Mouse (Mus musculus) spleen, postnatal 10 days (tissue): ENCODE data around the gene Igfn1.

ENCODE experiments used
- DNase-seq, 2 experiments: peaks; one replicate each; pipeline ENCODE4 v3.0.0; 2021 to 2022; ENCODE audit warnings: low spot score in 2 of 2

Igfn1 gene

DNA sequence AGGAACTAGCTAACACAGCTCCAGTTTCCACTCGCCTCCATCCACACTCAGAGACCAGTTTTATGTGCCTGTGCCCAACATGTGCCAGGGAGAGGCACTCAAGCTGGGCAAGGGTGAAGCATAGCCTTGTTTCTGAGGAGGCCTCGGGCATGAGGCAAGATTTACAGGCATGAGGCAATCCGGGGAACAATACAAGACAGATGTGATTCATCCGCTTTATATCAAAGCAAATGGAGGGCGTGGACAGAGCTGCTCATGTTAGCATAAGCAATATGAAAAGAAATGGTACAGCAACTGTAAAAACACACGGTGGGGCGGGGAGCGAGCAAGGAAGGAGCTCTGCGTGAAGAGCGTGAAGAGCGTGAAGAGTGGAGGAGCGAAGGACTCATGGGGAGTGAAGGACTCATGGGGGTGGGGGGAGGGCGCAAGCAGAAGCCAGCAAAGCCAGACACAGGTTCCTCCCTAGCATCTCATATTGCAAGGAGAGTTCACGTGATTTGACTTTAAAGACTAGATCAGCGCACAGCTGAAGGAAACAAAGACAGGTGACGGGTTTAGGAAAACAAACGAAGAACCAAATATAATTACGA is 72.3 kb downstream of the Igfn1 start:
- DNase-seq = no peak

DNA sequence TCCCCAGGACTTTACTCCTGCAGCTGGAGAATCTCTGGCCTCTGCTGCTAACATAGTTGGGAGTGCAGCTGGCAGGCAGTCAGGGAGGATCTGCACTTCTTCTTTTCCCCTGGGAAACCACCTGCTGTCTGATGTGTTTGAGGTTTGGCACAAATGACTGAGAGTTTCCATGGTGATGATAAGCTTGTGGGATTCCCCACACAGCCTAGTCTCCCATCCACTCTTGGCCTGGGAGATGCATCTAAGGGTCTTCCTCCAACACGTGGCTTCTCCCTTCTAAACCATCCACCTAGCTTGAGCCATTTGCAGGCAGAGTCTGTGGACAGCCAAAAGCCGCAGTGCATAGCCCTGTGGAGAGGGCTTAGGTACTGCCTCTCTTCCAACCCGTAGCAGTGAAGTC is 76.3 kb downstream of the Igfn1 start:
- no peak for DNase-seq

DNA sequence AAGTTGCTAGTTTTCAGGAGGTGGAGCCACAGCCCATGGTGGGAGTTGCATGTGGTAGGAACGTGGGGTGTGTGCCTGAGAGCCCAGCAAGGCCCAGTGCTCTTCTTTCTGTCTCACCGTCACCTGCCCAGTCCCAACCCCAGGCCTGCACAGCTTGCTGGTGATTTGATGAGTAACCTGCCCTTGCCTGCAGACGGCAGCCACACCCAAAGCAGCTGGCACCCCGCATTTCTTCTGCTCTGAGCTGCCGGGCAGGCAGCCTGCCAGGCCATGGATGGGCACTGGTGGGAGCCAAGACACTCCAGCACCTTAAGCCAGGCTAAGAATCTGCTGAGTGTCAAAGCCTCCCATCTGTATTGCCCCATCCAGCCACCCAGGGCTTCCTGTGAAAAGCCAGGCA is 80.3 kb downstream of the Igfn1 start:
- DNase-seq = no peak

DNA sequence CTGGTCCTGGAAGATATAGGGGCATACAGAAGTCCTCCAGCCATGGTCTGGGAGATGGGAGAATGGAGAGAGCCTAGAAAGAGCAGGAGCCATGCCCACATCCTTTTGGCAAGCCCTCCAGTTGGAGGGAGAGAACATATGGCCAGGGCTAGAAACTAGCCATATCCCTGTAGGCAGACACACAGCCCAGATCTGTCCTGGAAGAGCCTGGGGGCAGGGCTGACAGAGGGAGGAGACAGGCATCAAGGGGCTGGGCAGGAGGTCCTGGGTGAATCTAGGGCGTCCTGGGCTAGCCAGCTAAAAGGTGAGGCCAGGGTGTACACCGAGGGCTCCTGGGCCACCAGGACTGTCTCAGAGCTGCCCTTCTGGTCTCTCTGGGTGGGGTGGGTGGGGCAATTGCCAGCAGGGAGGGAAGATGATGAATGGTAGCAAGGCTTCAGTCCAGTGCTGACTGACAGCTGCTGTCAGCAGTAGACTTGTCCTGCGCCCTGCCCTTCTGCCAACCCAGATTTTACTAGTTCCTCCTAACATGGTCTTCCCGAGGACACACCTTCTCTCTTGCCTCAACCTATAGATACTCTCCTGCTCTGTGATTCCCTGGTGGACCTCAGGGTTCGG is 81.7 kb downstream of the Igfn1 start:
- DNase-seq = no peak

DNA sequence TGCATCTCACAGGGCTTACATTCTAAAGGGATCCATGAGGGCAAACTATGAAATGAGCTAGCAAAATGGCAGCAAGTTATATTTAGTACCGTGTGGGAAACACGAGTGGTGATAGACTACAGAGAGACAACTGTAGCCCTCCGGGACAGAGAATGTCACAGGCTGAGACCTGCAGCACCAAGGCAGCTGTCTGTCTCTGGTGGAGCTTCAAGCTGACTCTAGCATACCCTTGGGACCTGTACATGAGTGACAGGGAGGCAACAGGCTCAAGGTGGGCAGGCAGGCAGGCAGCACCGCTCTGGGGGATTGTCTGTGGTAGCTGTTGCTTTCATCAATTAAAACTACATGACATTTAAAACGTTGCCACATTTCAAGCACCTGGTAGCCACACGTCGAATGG is 82.9 kb downstream of the Igfn1 start:
- no peak for DNase-seq

DNA sequence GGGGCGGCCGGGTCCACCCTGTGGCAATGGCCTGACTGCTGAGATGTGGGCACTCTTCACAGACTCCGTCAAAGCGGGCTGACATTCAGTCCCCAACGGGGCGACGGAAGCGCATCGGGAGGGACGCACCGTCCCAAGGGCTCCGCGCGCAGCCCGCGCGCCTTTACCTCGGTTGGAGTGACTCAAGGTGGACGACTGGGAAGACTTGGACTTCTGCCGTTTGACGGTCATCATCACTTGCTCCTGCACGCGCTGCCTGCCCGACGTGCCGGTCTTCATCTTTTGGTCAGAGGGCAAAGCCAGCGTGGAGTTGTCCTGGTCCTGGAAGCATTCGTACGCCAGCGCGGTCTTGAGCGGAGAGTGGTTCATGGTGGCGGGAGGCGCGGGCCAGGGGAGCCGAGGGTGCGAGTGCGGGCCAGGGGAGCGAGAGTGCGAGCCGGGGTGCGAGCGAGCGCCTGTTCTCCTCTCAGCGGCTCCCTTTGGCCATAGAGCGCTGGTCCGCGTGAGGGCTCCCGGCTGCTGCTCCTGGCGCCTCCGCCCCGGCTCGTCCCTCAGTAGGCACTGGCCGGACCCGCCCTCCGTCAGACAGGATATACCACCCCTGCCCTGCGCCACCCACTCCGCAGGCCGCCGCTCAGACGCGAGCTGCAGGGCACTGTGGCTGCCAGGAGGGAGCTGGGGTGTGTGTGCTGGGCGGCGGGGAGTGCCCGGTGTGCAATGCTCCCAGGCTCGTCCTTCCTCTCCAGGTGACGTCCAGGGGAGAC is 87.3 kb downstream of the Igfn1 start, which contains the start of gene Pkp1:
TSS of gene Pkp1 (minus strand) at position 564 of the 764 bp plus-strand sequence.
- peak in 1 of 2 experiments; percentile 25 for DNase-seq

DNA sequence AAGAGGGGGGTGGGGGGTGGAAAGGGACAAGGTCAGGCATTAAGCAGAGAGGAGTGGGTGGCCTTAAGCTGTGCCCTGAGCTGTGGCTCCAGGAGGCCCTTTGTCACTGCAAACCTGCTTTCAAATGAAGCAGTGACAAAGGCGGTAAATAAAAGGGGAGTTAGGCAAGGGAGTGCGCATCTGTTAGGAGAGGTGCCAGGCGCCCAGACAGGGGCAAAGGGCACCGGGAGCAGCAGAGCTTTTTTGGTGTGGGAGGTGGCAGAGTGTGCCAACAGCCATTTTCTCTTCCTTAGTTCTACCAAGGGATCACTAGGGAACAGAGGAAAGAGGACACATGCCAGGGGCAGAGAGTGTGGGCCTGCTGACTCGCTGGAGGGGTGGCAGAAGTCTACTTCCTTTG is 88.9 kb downstream of the Igfn1 start:
- no peak for DNase-seq

DNA sequence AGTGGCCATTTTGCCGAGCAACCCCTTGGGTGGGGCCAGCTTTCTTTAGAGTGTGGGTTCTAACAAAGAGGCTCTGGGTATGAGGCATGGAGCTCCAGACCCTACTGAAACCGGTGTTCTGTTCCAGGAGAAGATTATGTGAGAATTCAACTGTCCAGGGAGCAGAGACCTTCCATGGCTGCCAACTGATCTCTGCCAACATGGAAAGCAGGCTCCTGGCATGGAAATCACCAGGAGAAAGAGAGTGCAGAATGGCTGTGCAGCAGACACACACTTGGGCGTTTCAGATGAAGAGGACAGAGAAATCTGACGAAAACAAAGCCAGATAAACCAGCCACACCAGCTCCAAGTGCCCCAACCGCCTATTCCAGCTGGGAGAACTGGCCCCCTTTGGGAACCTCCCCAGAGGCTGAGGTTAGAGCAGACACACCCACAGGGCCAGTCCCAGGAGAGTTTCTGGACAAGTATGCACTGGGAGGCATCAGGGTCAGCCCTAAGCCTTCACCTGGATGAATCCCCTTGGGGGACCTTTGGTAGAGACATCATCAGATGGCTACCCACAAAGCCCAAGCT is 89.6 kb downstream of the Igfn1 start:
- DNase-seq = no peak

DNA sequence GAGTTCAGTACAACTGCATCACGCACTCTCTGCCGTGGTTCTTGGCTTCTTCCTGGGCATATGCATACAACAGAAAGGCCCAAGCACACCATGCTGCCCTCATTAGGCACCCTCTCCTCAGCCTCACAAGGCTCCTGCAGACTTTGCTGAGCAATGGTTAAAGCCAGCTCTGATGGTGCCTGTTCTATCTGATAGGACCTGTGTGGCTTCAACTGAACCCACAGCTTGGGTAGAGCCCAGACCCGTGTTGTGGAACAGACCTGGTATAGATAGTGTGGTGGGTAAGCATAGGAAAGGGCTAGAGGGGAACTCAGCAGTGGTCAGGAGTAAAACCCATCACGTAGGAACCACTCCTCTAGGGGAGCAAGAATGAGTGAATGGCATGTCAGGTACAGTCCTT is 92.5 kb downstream of the Igfn1 start:
- no peak for DNase-seq

DNA sequence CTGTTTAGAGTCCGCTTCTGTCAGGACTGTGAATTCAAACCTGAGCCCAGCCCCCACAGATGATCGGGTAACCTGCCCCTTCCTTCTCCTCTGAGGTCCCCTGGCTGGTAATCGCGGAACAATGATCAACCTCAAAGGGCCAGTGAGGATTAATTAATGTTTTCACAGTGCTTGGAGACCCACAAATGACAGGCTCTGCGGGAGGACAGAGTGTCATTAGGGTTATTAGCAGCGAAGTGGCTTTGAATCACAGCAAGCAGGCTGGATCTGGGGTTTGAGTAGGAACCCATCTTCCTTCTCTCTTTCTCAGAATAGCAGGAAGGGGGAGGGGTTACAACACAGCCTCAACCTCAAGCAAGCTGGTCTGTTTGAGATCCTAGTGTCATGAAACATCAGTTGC is 96.8 kb downstream of the Igfn1 start:
- no peak for DNase-seq

DNA sequence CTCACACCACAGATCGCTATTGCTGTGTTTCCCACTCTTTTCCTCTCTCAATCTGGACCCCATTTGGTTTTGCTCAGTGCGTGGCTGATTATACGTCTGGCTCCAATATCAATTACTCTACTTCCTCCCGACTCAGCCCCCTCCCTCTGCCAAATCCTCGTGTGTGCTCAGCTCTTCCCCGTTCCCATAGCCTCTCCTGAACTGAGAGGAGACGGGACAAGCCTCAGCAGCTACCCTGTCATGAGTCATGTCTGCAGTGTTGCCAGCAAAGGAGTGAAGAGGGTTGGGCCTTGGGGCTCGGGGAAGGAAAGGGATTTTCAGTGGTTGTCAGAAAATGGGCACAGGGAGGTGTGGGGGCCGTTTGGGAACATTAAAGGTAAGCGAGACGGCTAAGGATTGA is 99.4 kb downstream of the Igfn1 start:
- no peak for DNase-seq
